In genomic region chr4:130289824-130290223, GRCm38 (mm10) we compare ENCODE assay signal across 21 mouse cellular contexts. TPM values are rescaled to one million over a fixed set of nuclear protein-coding genes. Genes with fewer than 3 reads are reported as not detected.
"Had no signal": no experiment of that assay in that cellular context is flagged by ENCODE, and none has a peak within 500 bp of the region (broad histone marks: within the 10 kb centered on the region; RNA-seq: fewer than 3 reads in every experiment).

No protein-coding gene starts in this region.

- ATAC-seq: forebrain, embryonic 13.5 days; forebrain, embryonic 14.5 days; forebrain, embryonic 15.5 days; forebrain, embryonic 16.5 days; forebrain, postnatal 0 days had no signal

- DNase-seq: cerebellum, adult 9-10 months; cerebellum, adult 9-11 months; cerebellum, postnatal 10 days; cerebellum, postnatal 14 days; cerebellum, postnatal 25 days; cerebellum, postnatal 36 days; embryo, embryonic 11 days; forebrain, postnatal 0 days; gastrocnemius, adult 2 months; gastrocnemius, postnatal 10 days; gastrocnemius, postnatal 14 days; gastrocnemius, postnatal 25 days; gastrocnemius, postnatal 36 days; heart, adult 11 months; heart, adult 18-20 months; heart, adult 2 months had no signal

RNA-seq across cellular contexts. Expression of gene Serinc2, which starts 10.8 kb away (rescaled TPM):
- total RNA-seq: common myeloid progenitor, adult 5-6 weeks had no signal

RNA-seq across cellular contexts. Expression of gene Fabp3, which starts 18.6 kb away (rescaled TPM):
- total RNA-seq: common myeloid progenitor, adult 5-6 weeks had no signal

RNA-seq across cellular contexts. Expression of gene Gm10570, which starts 18.6 kb away (rescaled TPM):
- total RNA-seq: common myeloid progenitor, adult 5-6 weeks; gastrocnemius, postnatal 10 days; gastrocnemius, postnatal 14 days; gastrocnemius, postnatal 25 days; heart, adult 18-20 months; heart, adult 2 months had no signal
